ENCODE assay signal across 16 mouse cellular contexts in genomic region chr5:62710955-62711354, GRCm38 (mm10).
"Had no signal": no experiment of that assay in that cellular context is flagged by ENCODE, and none has a peak within 500 bp of the region (broad histone marks: within the 10 kb centered on the region; RNA-seq: fewer than 3 reads in every experiment).

No protein-coding gene starts in this region.

- H3K27me3 ChIP-seq: midbrain, embryonic 13.5 days; neural tube, embryonic 13.5 days had no signal

- DNase-seq: kidney, adult 18-20 months; kidney, postnatal 10 days; kidney, postnatal 4 days; left cerebral cortex, postnatal 4 days; lung, embryonic 14.5 days; lung, postnatal 10 days; lung, postnatal 4 days; right cerebral cortex, postnatal 4 days; spleen, adult 18-20 months; thymus, adult 18-20 months; thymus, postnatal 25 days had no signal

- H3K36me3 ChIP-seq: midbrain, embryonic 13.5 days; neural tube, embryonic 13.5 days had no signal

- H3K27ac ChIP-seq: layer of hippocampus, adult 2 months; midbrain, embryonic 13.5 days; neural tube, embryonic 13.5 days had no signal

- ATAC-seq: midbrain, embryonic 13.5 days had no signal

- H3K9ac ChIP-seq: lung, embryonic 14.5 days; midbrain, embryonic 13.5 days; neural tube, embryonic 13.5 days had no signal

- H3K4me3 ChIP-seq: layer of hippocampus, adult 2 months; midbrain, embryonic 13.5 days; myocyte; neural tube, embryonic 13.5 days had no signal

- H3K4me2 ChIP-seq: liver, embryonic 11.5 days; lung, embryonic 14.5 days; midbrain, embryonic 13.5 days; neural tube, embryonic 13.5 days had no signal

- H3K9me3 ChIP-seq: midbrain, embryonic 13.5 days; neural tube, embryonic 13.5 days had no signal
